Mouse (Mus musculus) small intestine, adult 2 months (tissue): ENCODE measurements around the gene Rab10.

ENCODE experiments used
- CTCF ChIP-seq: fragments of 200-500 bp; IDR thresholded peaks from 2 replicates; pipeline ENCODE4 v1.5.1; 2012; ENCODE audit warnings: low read depth, mild to moderate bottlenecking, control low read depth, inconsistent platforms, low read length, moderate library complexity, mixed read lengths; ENCODE audit not compliant: insufficient replicate concordance, insufficient read length; ENCODE audit errors: extremely low read depth
- POLR2A ChIP-seq: fragments of 200-500 bp; IDR thresholded peaks from 2 replicates; pipeline ENCODE4 v1.6.1; 2012; ENCODE audit warnings: low read depth, mild to moderate bottlenecking, control low read depth, inconsistent platforms, low read length, moderate library complexity

- no peak for TF ChIP-seq CTCF
- no peak for TF ChIP-seq POLR2A
Measured at GRCm38 (mm10) chr12:3349387-3349786, 39.6 kb upstream of the Rab10 start.
